Mouse (Mus musculus) liver, adult (tissue): ENCODE results near the gene Sept9.

Experiments
- GATA4 ChIP-seq: IDR thresholded peaks from 2 replicates; pipeline ENCODE4 v1.6.1; 2014; ENCODE audit warnings: mild to moderate bottlenecking, low read length; ENCODE audit not compliant: insufficient replicate concordance

Gene Sept9

GRCm38 (mm10) chr11:117310341-117311107, 111.1 kb downstream of the Sept9 start:
- TF ChIP-seq GATA4: no peak

GRCm38 (mm10) chr11:117311127-117311800, 111.8 kb downstream of the Sept9 start:
- no peak for TF ChIP-seq GATA4

GRCm38 (mm10) chr11:117312028-117312901, 112.8 kb downstream of the Sept9 start:
- TF ChIP-seq GATA4: peak; percentile 69; the same call in 1 of the 2 replicates

- TF ChIP-seq GATA4: no peak
Observed at GRCm38 (mm10) chr11:117312936-117313335, 113.5 kb downstream of the Sept9 start.

- no peak for TF ChIP-seq GATA4
Observed at GRCm38 (mm10) chr11:117313446-117313845, 114.0 kb downstream of the Sept9 start.

- no peak for TF ChIP-seq GATA4
Observed at GRCm38 (mm10) chr11:117314026-117314425, 114.6 kb downstream of the Sept9 start.

- TF ChIP-seq GATA4: no peak
Observed at GRCm38 (mm10) chr11:117314520-117314919, 115.1 kb downstream of the Sept9 start.

- TF ChIP-seq GATA4: no peak
Observed at GRCm38 (mm10) chr11:117315309-117315708, 115.8 kb downstream of the Sept9 start.

GRCm38 (mm10) chr11:117316441-117317331, 117.2 kb downstream of the Sept9 start:
- TF ChIP-seq GATA4: no peak

- TF ChIP-seq GATA4: no peak
Observed at GRCm38 (mm10) chr11:117317429-117318101, 118.1 kb downstream of the Sept9 start.

GRCm38 (mm10) chr11:117318202-117318601, 118.7 kb downstream of the Sept9 start:
- TF ChIP-seq GATA4: no peak

- peak; percentile 41; the same call in 1 of the 2 replicates for TF ChIP-seq GATA4
Observed at GRCm38 (mm10) chr11:117318731-117319542, 119.5 kb downstream of the Sept9 start.
